ENCODE assay signal across 15 mouse cellular contexts in genomic region chr6:30287958-30288357, GRCm38 (mm10). TPM values are rescaled to one million over a fixed set of nuclear protein-coding genes. Genes with fewer than 3 reads are reported as not detected.
DNase-seq lines count a peak whose midpoint lies in the region; TF ChIP-seq lines count a peak whose summit lies in the region.
"Had no signal": no experiment of that assay in that cellular context is flagged by ENCODE, and none has a peak within 500 bp of the region (broad histone marks: within the 10 kb centered on the region; RNA-seq: fewer than 3 reads in every experiment).

No protein-coding gene starts in this region.

- WGBS in heart, embryonic 10.5 days: 86% methylated on average over 6 of the region's 6 CpGs
- 68% methylated on average over 6 of the region's 6 CpGs for WGBS in lung, adult 2 months
- WGBS in hindbrain, embryonic 10.5 days: 92% methylated on average over 6 of the region's 6 CpGs

- H3K36me3 ChIP-seq in heart, embryonic 10.5 days: peaks cover 74% of the 10 kb centered on the region
- peaks cover 62% of the 10 kb centered on the region for H3K36me3 ChIP-seq in hindbrain, embryonic 10.5 days

- H3K4me3 ChIP-seq in heart, embryonic 10.5 days: no peak overlapping the region
- no peak overlapping the region for H3K4me3 ChIP-seq in lung, adult 2 months (replicated peaks; ENCODE audit: extremely low read depth, low read depth, low read length)
- no peak overlapping the region for H3K4me3 ChIP-seq in hindbrain, embryonic 10.5 days
- H3K4me3 ChIP-seq: embryonic facial prominence, embryonic 15.5 days; hindbrain, embryonic 13.5 days; lung, embryonic 15.5 days had no signal

- no peaks in the 10 kb centered on the region for H3K9me3 ChIP-seq in heart, embryonic 10.5 days
- no peaks in the 10 kb centered on the region for H3K9me3 ChIP-seq in hindbrain, embryonic 10.5 days
- H3K9me3 ChIP-seq: embryonic facial prominence, embryonic 15.5 days; hindbrain, embryonic 13.5 days; lung, embryonic 15.5 days had no signal

- peak; percentile 94 for DNase-seq in heart, adult 11 months
- no peak for DNase-seq in heart, embryonic 10.5 days (ENCODE audit: low spot score)
- DNase-seq in lung, adult 18-20 months: peak; percentile 25 to 28
- DNase-seq in lung, adult 2 months: no peak
- DNase-seq in B cell, adult 2 months: peak; percentile 40 to 43
- peak; percentile 9 to 50 for DNase-seq in gastrocnemius, adult 8-10 months (ENCODE audit: low spot score in 2 of 2)
- DNase-seq in hindbrain, embryonic 10.5 days (ENCODE audit: low spot score): no peak
- DNase-seq in urinary bladder, postnatal 10 days (ENCODE audit: low spot score): no peak
- DNase-seq: forebrain, postnatal 0 days; midbrain, embryonic 14.5 days; thymus, adult 18-20 months had no signal

- no peak overlapping the region for H3K27ac ChIP-seq in heart, embryonic 10.5 days
- H3K27ac ChIP-seq in hindbrain, embryonic 10.5 days: no peak overlapping the region
- H3K27ac ChIP-seq: embryonic facial prominence, embryonic 15.5 days; hindbrain, embryonic 13.5 days; kidney, postnatal 0 days; lung, embryonic 15.5 days had no signal

- TF ChIP-seq POLR2A in lung, adult 2 months (IDR thresholded peaks at IDR 0.05; ENCODE audit: borderline replicate concordance, extremely low read depth, low read depth, low read length): no peak

- no peaks in the 10 kb centered on the region for H3K27me3 ChIP-seq in heart, embryonic 10.5 days (ENCODE audit: insufficient read depth, poor library complexity, severe bottlenecking)
- no peaks in the 10 kb centered on the region for H3K27me3 ChIP-seq in hindbrain, embryonic 10.5 days (ENCODE audit: insufficient read depth, poor library complexity, severe bottlenecking)
- H3K27me3 ChIP-seq: embryonic facial prominence, embryonic 15.5 days; hindbrain, embryonic 13.5 days; lung, embryonic 15.5 days had no signal

- no peak for TF ChIP-seq CTCF in lung, adult 2 months (IDR thresholded peaks at IDR 0.05; ENCODE audit: insufficient read depth, low read length)

- no peaks in the 10 kb centered on the region for H3K4me1 ChIP-seq in heart, embryonic 10.5 days
- peaks cover 7% of the 10 kb centered on the region; the same call in 1 of the 2 replicates for H3K4me1 ChIP-seq in lung, adult 2 months (ENCODE audit: control insufficient read depth, insufficient read depth, low read length)
- H3K4me1 ChIP-seq in hindbrain, embryonic 10.5 days (replicated peaks): no peaks in the 10 kb centered on the region
- H3K4me1 ChIP-seq: embryonic facial prominence, embryonic 15.5 days; hindbrain, embryonic 13.5 days; lung, embryonic 15.5 days had no signal

RNA-seq across cellular contexts. Expression of gene Ube2h, which starts 16.4 kb away (rescaled TPM):
- 49.6 and 51.7 TPM in 2 replicates for polyA plus RNA-seq in heart, embryonic 10.5 days (2016; fragmentation: Nextera tagmentation; extraction: Ambion mirVana)
- polyA plus RNA-seq in lung, adult 2 months (2012; rRNA removed): 59.9 and 103 TPM in 2 replicates
- total RNA-seq in gastrocnemius, adult 8-10 months (2022): 10 to 100 TPM; 47.9 to 63.1 (median 52.5) TPM
- polyA plus RNA-seq in hindbrain, embryonic 10.5 days (2016; fragmentation: Nextera tagmentation; extraction: Ambion mirVana): 29.6 and 34.2 TPM in 2 replicates

Comparison
In these comparisons a context has a peak if more than half of its experiments do, and no peak if none do; other contexts are left out.
1. DNase-seq: peak in heart, adult 11 months (single experiment), lung, adult 18-20 months (2 of 2), B cell, adult 2 months (2 of 2) and gastrocnemius, adult 8-10 months (2 of 2); none in heart, embryonic 10.5 days (single experiment), lung, adult 2 months (single experiment), hindbrain, embryonic 10.5 days (single experiment) and urinary bladder, postnatal 10 days (single experiment).